Mouse (Mus musculus) liver, embryonic 12.5 days (tissue): ENCODE data around the gene Lrrc23. TPM values are rescaled to one million over a fixed set of nuclear protein-coding genes. Genes with fewer than 3 reads are reported as not detected.
"Not testable (repeated sequence)": the region's sequence is repeated elsewhere in the genome, so short reads cannot be mapped to it uniquely, and the experiment has no call there.

Experiments used
- ATAC-seq: fragments of 200-750 bp; cut with Nextera tagmentation; 2 replicates; pipeline ENCODE4 v1.8.0; 2017; ENCODE audit warnings: moderate number of reproducible peaks, mild to moderate bottlenecking, moderate library complexity
- H3K27ac ChIP-seq: fragments of 300-500 bp; sonication (generic); 2 replicates; pipeline ENCODE4 v1.5.1; 2016; ENCODE audit warnings: mild to moderate bottlenecking
- H3K27me3 ChIP-seq: fragments of 300-500 bp; sonication (generic); replicated peaks from 2 replicates; pipeline ENCODE4 v1.6.1; 2016; ENCODE audit warnings: mild to moderate bottlenecking, moderate library complexity
- H3K36me3 ChIP-seq: fragments of 300-500 bp; sonication (generic); 2 replicates; pipeline ENCODE4 v1.6.1; 2016; ENCODE audit warnings: mild to moderate bottlenecking, moderate library complexity
- H3K4me1 ChIP-seq: fragments of 300-500 bp; sonication (generic); 2 replicates; pipeline ENCODE4 v1.6.1; 2016
- H3K4me2 ChIP-seq: fragments of 300-500 bp; sonication (generic); 2 replicates; pipeline ENCODE4 v1.6.1; 2016; ENCODE audit warnings: mild to moderate bottlenecking, moderate library complexity
- H3K4me3 ChIP-seq: fragments of 300-500 bp; sonication (generic); 2 replicates; pipeline ENCODE4 v1.5.1; 2016; ENCODE audit warnings: mild to moderate bottlenecking, moderate library complexity
- H3K9ac ChIP-seq: fragments of 300-500 bp; sonication (generic); 2 replicates; pipeline ENCODE4 v1.6.1; 2016; ENCODE audit warnings: mild to moderate bottlenecking, moderate library complexity
- H3K9me3 ChIP-seq: fragments of 300-500 bp; sonication (generic); replicated peaks from 2 replicates; pipeline ENCODE4 v1.6.1; 2016; ENCODE audit warnings: mild to moderate bottlenecking, moderate library complexity
- WGBS: fragments of 180-500 bp; shearing (Covaris S2); methylation state at CpG from one replicate; pipeline ENCODE4 v1.1.7; 2016; ENCODE audit not compliant: insufficient replicate concordance; 5-methylcytosine and 5-hydroxymethylcytosine counted together
- polyA plus RNA-seq: library from polyadenylated mRNA; unstranded; fragments of >200 nt; fragmentation: Nextera tagmentation; extraction: Ambion mirVana; gene quantifications from 2 replicates; pipeline ENCODE4 v1.2.1, GENCODE M21; 2016

The Lrrc23 gene
- polyA plus RNA-seq, 1 experiment from 2014 or later: not detected

GRCm38 (mm10) chr6:124806446-124807140, 27.1 kb upstream of the Lrrc23 start:
- Histone ChIP-seq H3K27me3 (no peaks in the 10 kb centered on the region), H3K27ac (peak overlapping the region; percentile 90), H3K4me2 (peak overlapping the region; percentile 92), H3K9me3 (no peaks in the 10 kb centered on the region), H3K9ac (peak overlapping the region; percentile 49), H3K4me1 (peaks cover 81% of the 10 kb centered on the region), H3K4me3 (peak overlapping the region; percentile 64), H3K36me3 (peaks cover 19% of the 10 kb centered on the region)
- no peak for ATAC-seq
- 75% methylated on average over 7 of the region's 7 CpGs for WGBS

GRCm38 (mm10) chr6:124805341-124806321, 26.1 kb upstream of the Lrrc23 start:
- H3K27ac ChIP-seq: peak overlapping the region; percentile 90
- H3K9me3 ChIP-seq: no peaks in the 10 kb centered on the region
- no peaks in the 10 kb centered on the region for H3K27me3 ChIP-seq
- H3K9ac ChIP-seq: peak overlapping the region; percentile 71
- H3K4me3 ChIP-seq: peak overlapping the region; percentile 64
- peak overlapping the region; percentile 92 for H3K4me2 ChIP-seq
- peaks cover 71% of the 10 kb centered on the region for H3K4me1 ChIP-seq
- peaks cover 9% of the 10 kb centered on the region for H3K36me3 ChIP-seq
- ATAC-seq: peak; percentile 73
- 4% methylated on average over 34 of the region's 34 CpGs for WGBS

- Histone ChIP-seq H3K27ac (peak overlapping the region; percentile 90; the same call in 1 of the 2 replicates), H3K9me3 (no peaks in the 10 kb centered on the region), H3K4me2 (no peak overlapping the region), H3K27me3 (no peaks in the 10 kb centered on the region), H3K4me1 (peaks cover 58% of the 10 kb centered on the region), H3K4me3 (no peak overlapping the region), H3K36me3 (no peaks in the 10 kb centered on the region), H3K9ac (no peak overlapping the region)
- 59% methylated on average over 3 of the region's 3 CpGs for whole genome bisulfite sequencing
- no peak for ATAC-seq
Observed at GRCm38 (mm10) chr6:124804341-124804740, 24.8 kb upstream of the Lrrc23 start.

DNA sequence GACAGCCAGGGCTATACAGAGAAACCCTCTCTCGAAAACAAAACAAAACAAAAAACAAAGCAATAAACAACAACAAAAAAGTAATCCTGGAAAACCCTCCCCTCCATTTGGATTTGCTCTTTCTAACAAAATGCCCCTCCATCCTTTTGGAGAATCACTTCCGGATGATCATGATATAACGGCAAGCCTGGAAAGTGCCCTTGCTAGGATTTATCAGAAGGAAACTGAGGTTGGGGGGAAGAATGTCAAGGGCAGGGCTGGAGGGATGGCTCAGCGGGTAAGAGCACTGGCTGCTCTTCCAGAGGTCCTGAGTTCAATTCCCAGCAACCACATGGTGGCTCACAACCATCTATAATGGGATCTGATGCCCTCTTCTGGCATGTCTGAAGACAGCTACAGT, 24.2 kb upstream of the Lrrc23 start:
- WGBS: 84% methylated on average over 4 of the region's 4 CpGs
- not testable (repeated sequence) for H3K9ac ChIP-seq, H3K9me3 ChIP-seq, H3K36me3 ChIP-seq, H3K4me3 ChIP-seq, H3K27me3 ChIP-seq, H3K27ac ChIP-seq, H3K4me2 ChIP-seq, ATAC-seq
- H3K4me1 ChIP-seq: peaks cover 55% of the 10 kb centered on the region

- no peak overlapping the region for H3K4me3 ChIP-seq
- no peaks in the 10 kb centered on the region for H3K36me3 ChIP-seq
- no peaks in the 10 kb centered on the region for H3K27me3 ChIP-seq
- H3K4me2 ChIP-seq: 0 out of 2 replicates have a peak overlapping the region, but pooled peaks have one; percentile 59
- H3K9ac ChIP-seq: no peak overlapping the region
- no peak for ATAC-seq
- no peaks in the 10 kb centered on the region for H3K9me3 ChIP-seq
- H3K27ac ChIP-seq: no peak overlapping the region
- WGBS: 61% methylated on average over 3 of the region's 3 CpGs
- H3K4me1 ChIP-seq: peaks cover 50% of the 10 kb centered on the region
Observed at GRCm38 (mm10) chr6:124803061-124803460, 23.5 kb upstream of the Lrrc23 start.

DNA sequence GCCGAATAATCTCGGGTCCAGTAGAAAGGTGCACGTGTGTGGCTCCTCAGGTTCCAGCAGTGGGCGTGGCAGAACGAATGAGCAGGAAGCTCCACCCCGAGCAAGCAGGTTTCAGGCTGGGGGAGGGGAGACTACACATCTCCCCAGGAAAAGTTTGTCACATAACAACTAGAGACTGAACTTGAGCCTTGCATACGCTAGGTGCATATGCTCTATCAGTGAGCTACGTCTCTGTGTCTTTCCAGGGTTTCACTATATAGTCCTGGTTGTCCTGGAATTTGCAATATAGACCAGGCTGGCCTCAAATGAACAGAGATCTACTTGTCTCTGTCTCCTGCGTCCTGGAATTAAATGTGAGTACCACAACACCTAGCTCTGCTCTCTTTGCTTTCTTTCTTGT, 22.9 kb upstream of the Lrrc23 start:
- not testable (repeated sequence) for H3K9ac ChIP-seq

DNA sequence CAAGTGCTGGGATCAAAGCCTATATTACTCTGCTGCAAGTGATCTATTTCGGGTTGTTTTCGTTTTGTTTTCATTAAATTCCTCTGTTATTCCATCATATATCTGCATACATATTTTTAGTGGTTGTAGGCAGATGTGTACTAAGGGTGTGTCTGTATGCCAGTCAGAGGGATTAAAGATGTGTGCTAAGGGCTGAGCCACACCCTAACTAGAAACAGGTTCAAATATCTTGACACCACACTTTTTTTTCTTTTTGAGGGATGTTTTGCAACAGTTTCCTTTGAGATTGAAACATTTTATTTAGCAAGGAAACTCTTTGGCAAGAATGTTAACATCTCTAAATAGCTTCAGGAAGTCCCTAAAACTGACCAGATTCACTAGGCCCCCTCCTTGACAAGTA, 16.7 kb upstream of the Lrrc23 start:
- no peak overlapping the region for H3K4me2 ChIP-seq
- 69% methylated on average over 2 of the region's 2 CpGs for WGBS
- H3K9ac ChIP-seq: no peak overlapping the region
- no peak overlapping the region for H3K4me3 ChIP-seq
- peaks cover 3% of the 10 kb centered on the region; the same call in 1 of the 2 replicates for H3K36me3 ChIP-seq
- peak; percentile 63 for ATAC-seq
- H3K27ac ChIP-seq: peak overlapping the region; percentile 60; the same call in 1 of the 2 replicates
- H3K4me1 ChIP-seq: peaks cover 12% of the 10 kb centered on the region
- H3K27me3 ChIP-seq: no peaks in the 10 kb centered on the region
- H3K9me3 ChIP-seq: no peaks in the 10 kb centered on the region

More for the DNA sequence above, 22.9 kb upstream of the Lrrc23 start:
- ATAC-seq: peak; percentile 38
- Histone ChIP-seq H3K4me2 (peak overlapping the region; percentile 59), H3K27ac (peak overlapping the region; percentile 79), H3K4me3 (peak overlapping the region; percentile 34), H3K4me1 (peaks cover 44% of the 10 kb centered on the region)
- not testable (repeated sequence) for H3K9me3 ChIP-seq, H3K27me3 ChIP-seq, H3K36me3 ChIP-seq
- 9% methylated on average over 6 of the region's 9 CpGs for WGBS

DNA sequence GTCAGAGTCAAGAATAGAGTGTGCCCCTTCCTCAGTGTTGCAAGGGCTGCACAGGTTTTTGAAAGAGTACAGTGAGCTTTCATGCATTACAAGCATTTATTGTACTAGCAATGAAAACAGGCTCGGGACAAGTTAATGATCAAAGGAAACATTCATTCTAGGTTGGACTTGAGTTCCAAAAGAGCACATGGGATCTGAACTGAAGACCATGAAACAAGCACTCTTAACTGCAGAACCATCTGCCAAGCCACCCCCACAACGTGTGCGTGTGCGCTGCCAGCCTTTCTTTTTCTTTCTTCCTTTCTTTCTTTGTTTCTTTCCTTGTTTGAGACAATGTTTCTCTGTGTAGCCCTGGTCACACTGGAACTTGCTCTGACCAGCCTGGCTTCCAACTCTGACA, 16.3 kb upstream of the Lrrc23 start:
- H3K4me3 ChIP-seq: no peak overlapping the region
- H3K9ac ChIP-seq: no peak overlapping the region
- peaks cover 3% of the 10 kb centered on the region; the same call in 1 of the 2 replicates for H3K36me3 ChIP-seq
- peak; percentile 27 for ATAC-seq
- H3K4me1 ChIP-seq: peaks cover 12% of the 10 kb centered on the region
- WGBS: 77% methylated on average over 4 of the region's 4 CpGs
- H3K27me3 ChIP-seq: no peaks in the 10 kb centered on the region
- peak overlapping the region; percentile 60; the same call in 1 of the 2 replicates for H3K27ac ChIP-seq
- H3K9me3 ChIP-seq: no peaks in the 10 kb centered on the region
- no peak overlapping the region for H3K4me2 ChIP-seq

GRCm38 (mm10) chr6:124791911-124792310, 12.4 kb upstream of the Lrrc23 start:
- H3K4me1 ChIP-seq: peaks cover 11% of the 10 kb centered on the region
- peaks cover 3% of the 10 kb centered on the region; the same call in 1 of the 2 replicates for H3K36me3 ChIP-seq
- no peaks in the 10 kb centered on the region for H3K9me3 ChIP-seq
- no peak overlapping the region for H3K27ac ChIP-seq
- H3K27me3 ChIP-seq: no peaks in the 10 kb centered on the region
- no peak for ATAC-seq
- H3K9ac ChIP-seq: no peak overlapping the region
- 78% methylated on average over 3 of the region's 3 CpGs for WGBS
- no peak overlapping the region for H3K4me3 ChIP-seq
- no peak overlapping the region for H3K4me2 ChIP-seq

GRCm38 (mm10) chr6:124790121-124790520, 10.6 kb upstream of the Lrrc23 start:
- Histone ChIP-seq H3K36me3 (no peaks in the 10 kb centered on the region), H3K4me3 (no peak overlapping the region), H3K27ac (no peak overlapping the region), H3K9ac (no peak overlapping the region), H3K4me1 (no peaks in the 10 kb centered on the region), H3K9me3 (no peaks in the 10 kb centered on the region), H3K4me2 (no peak overlapping the region), H3K27me3 (no peaks in the 10 kb centered on the region)
- WGBS: 63% methylated on average over 4 of the region's 4 CpGs
- no peak for ATAC-seq

DNA sequence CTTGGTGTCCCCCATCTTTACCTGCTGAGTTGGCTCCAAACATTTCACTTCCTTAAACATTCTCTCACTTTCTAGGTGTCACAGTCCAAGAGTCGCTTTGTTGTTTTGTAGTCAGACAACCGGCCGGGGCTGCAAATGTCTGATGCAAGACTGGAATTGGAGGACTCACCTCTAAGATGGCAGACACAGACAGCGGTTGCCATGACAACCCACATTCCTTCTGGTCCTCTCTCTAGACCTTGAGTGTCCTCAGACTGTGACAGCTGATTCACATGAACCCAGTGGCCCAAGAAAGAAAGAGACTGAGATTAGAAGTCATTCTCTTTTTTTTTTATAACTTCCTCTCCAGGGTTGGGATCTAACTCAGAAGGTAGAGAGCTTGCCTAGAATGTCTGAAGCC, 10.0 kb upstream of the Lrrc23 start:
- Histone ChIP-seq H3K9ac (no peak overlapping the region), H3K27me3 (no peaks in the 10 kb centered on the region), H3K36me3 (no peaks in the 10 kb centered on the region), H3K4me3 (no peak overlapping the region), H3K4me2 (no peak overlapping the region), H3K4me1 (no peaks in the 10 kb centered on the region), H3K9me3 (no peaks in the 10 kb centered on the region), H3K27ac (no peak overlapping the region)
- 78% methylated on average over 4 of the region's 4 CpGs for WGBS
- ATAC-seq: no peak

DNA sequence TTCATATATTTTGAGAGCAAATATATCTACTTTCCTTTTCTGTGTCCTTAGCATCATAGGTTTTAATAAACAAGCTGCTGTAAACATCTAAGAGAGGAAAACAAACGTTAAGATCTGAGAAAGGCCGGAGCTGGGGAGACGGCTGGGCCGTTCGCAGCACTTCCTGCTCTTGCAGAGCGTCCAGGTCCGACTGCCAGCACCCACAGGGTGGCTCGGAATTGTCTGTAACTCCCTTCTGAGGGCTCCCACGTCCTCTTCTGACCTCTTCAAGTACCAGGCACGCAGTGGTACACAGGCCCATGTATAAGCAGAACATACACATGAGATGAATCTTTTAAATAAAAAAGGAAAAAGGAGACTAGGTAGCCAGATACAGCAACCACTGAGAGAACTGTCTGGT, 8.2 kb upstream of the Lrrc23 start:
- Histone ChIP-seq H3K36me3 (no peaks in the 10 kb centered on the region), H3K4me1 (0 out of 2 replicates have a peak, but pooled peaks cover under 1% of the 10 kb centered on the region), H3K27me3 (no peaks in the 10 kb centered on the region), H3K4me3 (no peak overlapping the region), H3K9me3 (no peaks in the 10 kb centered on the region), H3K27ac (no peak overlapping the region), H3K9ac (no peak overlapping the region), H3K4me2 (no peak overlapping the region)
- ATAC-seq: no peak
- 71% methylated on average over 10 of the region's 10 CpGs for WGBS
